ENCODE assay signal across 8 mouse cellular contexts in genomic region chr11:102432115-102432843, GRCm38 (mm10). TPM values are rescaled to one million over a fixed set of nuclear protein-coding genes. Genes with fewer than 3 reads are reported as not detected.
DNase-seq lines count a peak whose midpoint lies in the region; ATAC-seq and TF ChIP-seq lines count a peak whose summit lies in the region.

No protein-coding gene starts in this region.

- H3K4me2 ChIP-seq in heart, embryonic 11.5 days = no peak overlapping the region; the same call in 1 of the 2 replicates
- H3K4me2 ChIP-seq in liver, embryonic 11.5 days = peak overlapping the region; percentile 32

- 0 out of 2 replicates have a peak overlapping the region, but pooled peaks have one; percentile 36 for H3K9ac ChIP-seq in heart, embryonic 11.5 days (ENCODE audit: low read depth, low read length)
- H3K9ac ChIP-seq in liver, embryonic 11.5 days (ENCODE audit: low read depth, low read length) = no peak overlapping the region

- ATAC-seq in heart, embryonic 11.5 days (replicated peaks; ENCODE audit: insufficient number of reproducible peaks, low FRiP score, low TSS enrichment) = no peak
- ATAC-seq in liver, embryonic 11.5 days (replicated peaks; ENCODE audit: low FRiP score) = no peak

- H3K9me3 ChIP-seq in heart, embryonic 11.5 days (replicated peaks; ENCODE audit: control insufficient read depth, low read length) = no peaks in the 10 kb centered on the region
- H3K9me3 ChIP-seq in heart, embryonic 10.5 days = no peaks in the 10 kb centered on the region
- no peaks in the 10 kb centered on the region for H3K9me3 ChIP-seq in liver, embryonic 11.5 days (ENCODE audit: control insufficient read depth, low read length)

- DNase-seq in heart, embryonic 10.5 days (ENCODE audit: low spot score) = no peak
- peak; percentile 30 to 37 for DNase-seq in cerebellum, postnatal 10 days
- DNase-seq in liver, embryonic 11.5 days (ENCODE audit: low spot score) = no peak
- DNase-seq in spleen, postnatal 36 days (ENCODE audit: low spot score in 2 of 2) = peak; percentile 88 to 89
- DNase-seq in ovary, postnatal 14 days (ENCODE audit: low spot score) = no peak
- no peak for DNase-seq in adrenal gland, adult 18-20 months (ENCODE audit: low spot score in 2 of 2)

- WGBS in heart, embryonic 11.5 days (ENCODE audit: insufficient replicate concordance) = 56% methylated on average over 16 of the region's 16 CpGs
- 63% methylated on average over 16 of the region's 16 CpGs for WGBS in heart, embryonic 10.5 days
- WGBS in liver, embryonic 11.5 days = 39% methylated on average over 16 of the region's 16 CpGs

- TF ChIP-seq CTCF in C2C12 (IDR thresholded peaks at IDR 0.05; ENCODE audit: control insufficient read depth, insufficient read depth, insufficient read length) = no peak

- H3K27ac ChIP-seq in heart, embryonic 11.5 days (ENCODE audit: low read depth, low read length) = no peak overlapping the region
- no peak overlapping the region for H3K27ac ChIP-seq in heart, embryonic 10.5 days
- H3K27ac ChIP-seq in liver, embryonic 11.5 days (ENCODE audit: low read depth, low read length) = no peak overlapping the region

- H3K4me1 ChIP-seq in heart, embryonic 11.5 days (ENCODE audit: control insufficient read depth, insufficient read depth, low read length) = peaks cover 24% of the 10 kb centered on the region
- H3K4me1 ChIP-seq in heart, embryonic 10.5 days = peaks cover 42% of the 10 kb centered on the region
- H3K4me1 ChIP-seq in liver, embryonic 11.5 days (replicated peaks; ENCODE audit: control insufficient read depth, insufficient read depth, low read length) = peaks cover 13% of the 10 kb centered on the region

- no peaks in the 10 kb centered on the region for H3K79me3 ChIP-seq in C2C12 (ENCODE audit: low read depth)

- H3K27me3 ChIP-seq in heart, embryonic 11.5 days (ENCODE audit: control insufficient read depth, insufficient read depth, low read length) = no peaks in the 10 kb centered on the region
- no peaks in the 10 kb centered on the region for H3K27me3 ChIP-seq in heart, embryonic 10.5 days (ENCODE audit: insufficient read depth, poor library complexity, severe bottlenecking)
- no peaks in the 10 kb centered on the region for H3K27me3 ChIP-seq in C2C12 (ENCODE audit: control insufficient read depth, insufficient read depth, insufficient read length)
- H3K27me3 ChIP-seq in liver, embryonic 11.5 days (replicated peaks; ENCODE audit: control insufficient read depth, insufficient read depth, low read length) = peaks cover 4% of the 10 kb centered on the region

- H3K79me2 ChIP-seq in C2C12 (ENCODE audit: control insufficient read depth, insufficient read depth) = peaks cover 8% of the 10 kb centered on the region

- H3K4me3 ChIP-seq in heart, embryonic 11.5 days (ENCODE audit: low read depth, low read length) = no peak overlapping the region
- no peak overlapping the region; the same call in 1 of the 2 replicates for H3K4me3 ChIP-seq in heart, embryonic 10.5 days
- peak overlapping the region; percentile 3 for H3K4me3 ChIP-seq in C2C12 (ENCODE audit: insufficient read depth, poor library complexity, severe bottlenecking)
- H3K4me3 ChIP-seq in liver, embryonic 11.5 days (ENCODE audit: low read depth, low read length) = peak overlapping the region; percentile 2; the same call in 1 of the 2 replicates

- peaks cover 8% of the 10 kb centered on the region for H3K36me3 ChIP-seq in heart, embryonic 11.5 days (ENCODE audit: control insufficient read depth, insufficient read depth, low read length)
- peaks cover 41% of the 10 kb centered on the region for H3K36me3 ChIP-seq in heart, embryonic 10.5 days
- peaks cover 24% of the 10 kb centered on the region for H3K36me3 ChIP-seq in C2C12 (ENCODE audit: control insufficient read depth, insufficient read depth)
- peaks cover 3% of the 10 kb centered on the region; the same call in 1 of the 2 replicates for H3K36me3 ChIP-seq in liver, embryonic 11.5 days (ENCODE audit: control insufficient read depth, insufficient read depth, low read length)

- H3ac ChIP-seq in C2C12 (ENCODE audit: control insufficient read depth, insufficient read length, low read depth) = peak overlapping the region; percentile 52

TF ChIP-seq in C2C12, 6 proteins besides CTCF, POLR2A, EP300 and RAD21:
- TF ChIP-seq USF1 (IDR thresholded peaks at IDR 0.05; ENCODE audit: low read depth) (peak; percentile 53), MYOG (IDR thresholded peaks at IDR 0.05; ENCODE audit: control insufficient read depth, extremely low read depth, insufficient read length) (no peak)

RNA-seq across cellular contexts. Expression of gene Grn, which starts 2.2 kb away (rescaled TPM):
- 110 and 113 TPM in 2 replicates for polyA plus RNA-seq in heart, embryonic 11.5 days (2014; fragmentation: Nextera tagmentation; extraction: Ambion mirVana)
- 109 and 151 TPM in 2 replicates for polyA plus RNA-seq in heart, embryonic 10.5 days (2016; fragmentation: Nextera tagmentation; extraction: Ambion mirVana)
- 79.1 TPM for polyA plus RNA-seq in C2C12 (2012; fragmentation: generic; extraction: Trizol)
- 68.1 and 69.5 TPM in 2 replicates for polyA plus RNA-seq in liver, embryonic 11.5 days (2014; fragmentation: Nextera tagmentation; extraction: Ambion mirVana)
- 100 to 1,000 TPM; 156 to 181 TPM for total RNA-seq in adrenal gland, adult 18-20 months (2021)

RNA-seq across cellular contexts. Expression of gene Fam171a2, which starts 15.2 kb away (rescaled TPM):
- polyA plus RNA-seq in heart, embryonic 11.5 days (2014; fragmentation: Nextera tagmentation; extraction: Ambion mirVana) = 3.1 and 5.1 TPM in 2 replicates
- 1.7 and 3.6 TPM in 2 replicates for polyA plus RNA-seq in heart, embryonic 10.5 days (2016; fragmentation: Nextera tagmentation; extraction: Ambion mirVana)
- 6.3 TPM for polyA plus RNA-seq in C2C12 (2012; fragmentation: generic; extraction: Trizol)
- 1.8 and 2.0 TPM in 2 replicates for polyA plus RNA-seq in liver, embryonic 11.5 days (2014; fragmentation: Nextera tagmentation; extraction: Ambion mirVana)
- 1 to 10 TPM; 3.4 to 3.5 TPM for total RNA-seq in adrenal gland, adult 18-20 months (2021)

RNA-seq across cellular contexts. Expression of gene Slc25a39, which starts 24.5 kb away (rescaled TPM):
- polyA plus RNA-seq in heart, embryonic 11.5 days (2014; fragmentation: Nextera tagmentation; extraction: Ambion mirVana) = 274 and 281 TPM in 2 replicates
- polyA plus RNA-seq in heart, embryonic 10.5 days (2016; fragmentation: Nextera tagmentation; extraction: Ambion mirVana) = 313 and 314 TPM in 2 replicates
- polyA plus RNA-seq in C2C12 (2012; fragmentation: generic; extraction: Trizol) = 174 TPM
- polyA plus RNA-seq in liver, embryonic 11.5 days (2014; fragmentation: Nextera tagmentation; extraction: Ambion mirVana) = 282 and 283 TPM in 2 replicates
- total RNA-seq in adrenal gland, adult 18-20 months (2021) = 100 to 1,000 TPM; 461 to 466 TPM

RNA-seq across cellular contexts. Expression of gene Itga2b, which starts 37.6 kb away (rescaled TPM):
- 8.5 and 15.8 TPM in 2 replicates for polyA plus RNA-seq in heart, embryonic 11.5 days (2014; fragmentation: Nextera tagmentation; extraction: Ambion mirVana)
- polyA plus RNA-seq in heart, embryonic 10.5 days (2016; fragmentation: Nextera tagmentation; extraction: Ambion mirVana) = 13.2 and 19.5 TPM in 2 replicates
- polyA plus RNA-seq in C2C12 (2012; fragmentation: generic; extraction: Trizol) = 1.3 TPM
- polyA plus RNA-seq in liver, embryonic 11.5 days (2014; fragmentation: Nextera tagmentation; extraction: Ambion mirVana) = 76.2 and 80.3 TPM in 2 replicates
- 1 to 10 TPM; 3.4 to 3.6 TPM for total RNA-seq in adrenal gland, adult 18-20 months (2021)

RNA-seq across cellular contexts. Expression of gene Rundc3a, which starts 39.1 kb away (rescaled TPM):
- polyA plus RNA-seq in heart, embryonic 11.5 days (2014; fragmentation: Nextera tagmentation; extraction: Ambion mirVana) = 1.3 TPM in 2 replicates
- 0.74 and 1.8 TPM in 2 replicates for polyA plus RNA-seq in heart, embryonic 10.5 days (2016; fragmentation: Nextera tagmentation; extraction: Ambion mirVana)
- 2.2 TPM for polyA plus RNA-seq in C2C12 (2012; fragmentation: generic; extraction: Trizol)
- polyA plus RNA-seq in liver, embryonic 11.5 days (2014; fragmentation: Nextera tagmentation; extraction: Ambion mirVana) = 1.8 and 2.6 TPM in 2 replicates
- total RNA-seq in adrenal gland, adult 18-20 months (2021) = 10 to 100 TPM; 40.0 to 45.9 TPM

Comparison
In these comparisons a context has a peak if more than half of its experiments do, and no peak if none do; other contexts are left out.
1. H3K4me3 ChIP-seq: peak in C2C12 (single experiment) and liver, embryonic 11.5 days (single experiment); none in heart, embryonic 11.5 days (single experiment) and heart, embryonic 10.5 days (single experiment).
2. DNase-seq: peak in cerebellum, postnatal 10 days (2 of 2) and spleen, postnatal 36 days (2 of 2); none in heart, embryonic 10.5 days (single experiment), liver, embryonic 11.5 days (single experiment), ovary, postnatal 14 days (single experiment) and adrenal gland, adult 18-20 months (0 of 2).